Mouse (Mus musculus) layer of hippocampus, adult 8-10 months (tissue): Measurements from ENCODE around the gene Treml2. TPM values are rescaled to one million over a fixed set of nuclear protein-coding genes. Genes with fewer than 3 reads are reported as not detected.
"Not testable (repeated sequence)": the region's sequence is repeated elsewhere in the genome, so short reads cannot be mapped to it uniquely, and the experiment has no call there.

Experiments used
- DNase-seq, 2 experiments: peaks; one replicate each; pipeline ENCODE4 v3.0.0; 2022; ENCODE audit warnings: low spot score in 2 of 2
- total RNA-seq, 4 experiments: library from RNA; stranded (reverse); gene quantifications; 2 replicates each; pipeline ENCODE4 v1.2.4; 2022

Treml2 gene
- total RNA-seq, 4 experiments from 2014 or later, result 0.14 to 2.8 (median 1.5) TPM

DNA sequence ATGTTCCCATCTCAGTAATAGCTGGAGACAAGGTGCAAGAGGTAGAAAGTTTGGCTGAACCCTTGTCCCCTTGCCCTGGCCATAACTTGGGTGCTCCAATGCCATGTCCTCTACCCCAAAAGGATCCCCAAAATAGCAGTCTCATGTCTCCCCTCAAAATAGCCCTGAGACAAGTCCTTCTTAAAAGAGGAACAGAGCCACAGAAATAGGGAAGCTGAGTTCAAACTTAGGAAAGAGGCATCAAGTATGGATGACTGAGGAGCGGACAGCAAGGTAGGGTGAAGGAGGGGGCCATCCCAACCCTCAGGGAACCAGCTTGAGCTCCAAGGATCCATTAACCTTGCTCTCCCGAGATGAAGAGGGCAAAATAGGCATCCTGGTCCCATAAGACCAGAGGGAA is 48.0 kb downstream of the Treml2 start:
- DNase-seq, result no peak

DNA sequence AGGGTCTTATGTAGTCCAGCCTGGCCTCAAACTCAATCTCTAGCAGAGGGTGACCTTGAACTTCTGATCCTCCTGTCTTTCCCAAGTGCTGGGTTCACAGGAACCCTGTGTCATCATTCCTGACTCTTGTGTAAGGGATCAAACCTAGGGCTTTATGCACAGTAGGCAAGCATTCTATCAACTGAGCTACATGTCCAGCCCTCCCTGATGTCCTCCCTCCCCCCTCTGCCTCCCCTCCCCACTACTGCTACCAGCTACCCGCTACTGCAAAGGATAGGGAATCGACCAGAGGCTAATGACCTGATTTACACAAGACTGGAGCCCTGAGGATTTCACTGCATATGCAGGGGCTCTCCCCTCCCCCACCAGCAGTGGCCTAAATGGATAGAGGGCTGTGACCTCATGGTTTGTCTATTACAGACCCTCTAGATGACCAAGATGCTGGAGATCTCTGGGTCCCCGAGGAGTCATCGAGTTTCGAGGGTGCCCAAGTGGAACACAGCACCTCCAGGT is 51.4 kb downstream of the Treml2 start:
- no peak for DNase-seq

DNA sequence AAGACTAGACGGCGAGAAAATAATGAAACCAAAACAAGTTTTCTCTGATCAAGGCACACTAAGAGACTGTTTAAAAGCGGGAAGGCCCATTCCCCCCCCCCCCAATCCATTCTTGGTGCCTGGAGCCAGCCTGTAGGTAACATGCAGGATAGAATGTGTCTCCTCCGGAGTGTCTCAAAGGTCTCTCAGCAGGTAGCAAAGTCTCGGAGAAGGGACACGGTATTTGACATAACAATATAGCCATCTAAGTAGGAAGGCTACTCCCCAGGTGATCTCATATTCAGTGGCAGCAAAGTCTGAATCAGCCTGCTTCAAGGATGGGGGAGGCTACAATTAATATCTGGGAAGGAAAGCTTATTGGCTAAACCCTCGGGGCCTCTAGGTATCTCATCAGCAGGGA is 53.7 kb downstream of the Treml2 start:
- not testable (repeated sequence) for DNase-seq

DNA sequence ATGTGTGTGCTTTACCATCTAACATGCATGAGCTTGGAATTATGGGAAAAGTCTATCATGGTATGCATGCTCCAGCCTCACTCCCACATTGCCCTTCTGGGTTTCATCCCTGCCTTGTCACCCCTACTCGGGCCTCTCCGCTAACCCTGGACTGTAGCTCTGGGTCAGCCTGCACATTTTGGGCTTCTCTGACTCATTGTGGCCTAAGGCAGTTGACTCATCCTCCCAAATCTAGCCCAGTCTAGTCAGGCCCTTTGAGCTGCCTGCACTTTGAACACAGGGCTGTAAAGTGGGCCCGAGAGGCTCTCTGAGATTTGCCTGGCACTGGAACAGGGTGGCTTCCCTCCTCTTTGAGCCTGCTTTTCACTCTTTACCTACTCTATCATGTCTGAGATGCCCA is 56.5 kb downstream of the Treml2 start:
- DNase-seq, result no peak

DNA sequence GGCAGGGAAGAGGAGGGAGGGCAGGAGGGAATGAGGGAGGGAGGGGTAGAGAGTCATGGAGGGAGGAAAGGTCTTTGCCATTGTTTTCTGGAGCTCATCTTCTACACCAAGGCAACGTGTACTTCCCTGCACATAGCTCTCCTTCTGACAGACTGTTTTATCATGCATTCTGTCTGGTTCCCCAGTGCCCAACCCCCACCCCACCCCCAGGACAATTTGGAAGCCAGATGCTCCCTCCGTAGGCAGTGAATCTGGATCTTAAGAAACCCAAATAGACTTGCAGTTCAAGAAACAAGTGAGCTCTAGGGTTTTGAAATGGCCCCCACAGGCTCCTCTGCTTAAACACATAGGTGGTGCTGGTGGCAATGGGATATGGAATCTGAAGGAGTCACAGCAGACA is 58.6 kb downstream of the Treml2 start:
- no peak for DNase-seq

DNA sequence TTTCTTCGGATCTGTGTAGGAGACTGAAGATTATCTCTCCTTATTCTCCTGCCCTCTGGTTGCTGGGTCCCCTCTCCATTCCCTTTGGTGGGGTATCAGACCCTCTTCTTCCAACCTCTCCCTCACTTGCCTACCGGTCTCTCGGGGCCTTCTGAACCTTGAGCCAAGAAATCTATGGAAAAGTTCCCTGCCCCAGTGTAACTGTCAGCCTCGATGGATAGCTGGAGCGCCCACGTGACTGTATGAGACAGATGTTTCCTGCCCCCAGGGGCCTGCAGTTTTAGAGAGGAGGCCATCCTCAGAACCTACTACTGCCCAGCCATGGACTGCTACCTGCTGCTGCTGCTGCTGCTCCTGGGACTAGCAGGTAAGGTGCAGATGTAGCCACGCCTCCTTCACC is 60.3 kb downstream of the Treml2 start, which contains the start of gene Treml1:
Gene Treml1 (plus strand): TSS at position 301 of the 400 bp plus-strand sequence.
- no peak for DNase-seq

DNA sequence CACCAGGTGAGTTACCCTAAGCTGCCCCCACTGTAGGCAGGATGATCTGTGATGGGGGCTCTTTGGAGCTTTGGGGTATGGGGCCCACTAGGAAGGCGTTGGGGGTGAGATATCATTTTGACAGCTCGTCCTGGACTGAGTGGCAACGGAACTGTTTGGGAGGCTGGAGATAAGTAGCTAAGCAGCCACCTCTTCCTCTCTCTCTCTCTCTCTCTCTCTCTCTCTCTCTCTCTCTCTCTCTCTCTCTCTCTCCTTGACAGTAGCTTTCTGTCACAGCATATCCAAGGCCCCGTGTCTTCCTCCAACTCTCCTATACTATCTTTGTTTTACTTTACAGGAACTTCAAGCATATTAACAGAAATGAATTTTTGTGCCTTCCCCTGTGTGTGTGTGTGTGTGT is 61.2 kb downstream of the Treml2 start:
- DNase-seq, result no peak

Other genes starting within 250 kb of the Treml2 start
- gene 1700067P10Rik, start 210.2 kb upstream of the Treml2 start, total RNA-seq, result not detected
- gene 9830107B12Rik, start 153.2 kb upstream of the Treml2 start, total RNA-seq, result not detected
- under 1 TPM in 1 of 4 experiments, not detected in 3; 0.58 TPM for gene A530064D06Rik, start 132.2 kb upstream of the Treml2 start, total RNA-seq
- gene Trem1, start 66.7 kb upstream of the Treml2 start, total RNA-seq, result not detected
- not detected for gene Trem3, start 51.7 kb upstream of the Treml2 start, total RNA-seq
- not detected for gene Treml4, start 35.2 kb upstream of the Treml2 start, total RNA-seq
- under 1 TPM in 3 of 4 experiments, not detected in 1; 0.21 to 0.64 (median 0.43) TPM for gene B430306N03Rik, start 16.6 kb downstream of the Treml2 start, total RNA-seq
- gene Trem2, start 46.9 kb downstream of the Treml2 start, total RNA-seq, result 100 to 1,000 TPM in 2 of 4 experiments, 10 to 100 TPM in 2; 12.2 to 201 (median 95.9) TPM
- gene Treml1, start 60.4 kb downstream of the Treml2 start, total RNA-seq, result under 1 TPM; 0.36 to 0.91 (median 0.74) TPM
- 10 to 100 TPM; 22.2 to 35.0 (median 27.9) TPM for gene Nfya, start 110.4 kb downstream of the Treml2 start, total RNA-seq
- 10 to 100 TPM; 13.2 to 18.9 (median 16.0) TPM for gene Oard1, start 110.5 kb downstream of the Treml2 start, total RNA-seq
- under 1 TPM in 1 of 4 experiments, not detected in 3; 0.23 TPM for gene Apobec2, start 133.4 kb downstream of the Treml2 start, total RNA-seq
- gene Tspo2, start 152.0 kb downstream of the Treml2 start, total RNA-seq, result not detected
- gene Unc5cl, start 155.4 kb downstream of the Treml2 start, total RNA-seq, result 1 to 10 TPM in 1 of 4 experiments, under 1 TPM in 3; 0.67 to 1.3 (median 0.80) TPM